Comparison of ENCODE assay signal across 23 mouse cellular contexts in genomic region chr14:15011408-15011807, GRCm38 (mm10).
"Had no signal": no experiment of that assay in that cellular context is flagged by ENCODE, and none has a peak within 500 bp of the region (broad histone marks: within the 10 kb centered on the region; RNA-seq: fewer than 3 reads in every experiment).

No protein-coding gene starts in this region.

- H3K27me3 ChIP-seq: intestine, embryonic 15.5 days; limb, embryonic 13.5 days; liver, embryonic 12.5 days; liver, embryonic 15.5 days; lung, embryonic 15.5 days; megakaryocyte, embryonic 14.5 days; midbrain, embryonic 12.5 days; neural tube, embryonic 12.5 days; neural tube, embryonic 15.5 days had no signal

- DNase-seq: kidney, adult 11 months; kidney, adult 9 months; kidney, postnatal 14 days; layer of hippocampus, adult 9-11 months; liver; lung, adult 18-20 months; lung, postnatal 10 days; lung, postnatal 36 days; right cerebral cortex, adult 18-20 months; right cerebral cortex, postnatal 14 days; right cerebral cortex, postnatal 4 days had no signal

- H3K4me2 ChIP-seq: intestine, embryonic 15.5 days; limb, embryonic 13.5 days; liver, embryonic 12.5 days; liver, embryonic 15.5 days; lung, embryonic 15.5 days; midbrain, embryonic 12.5 days; neural tube, embryonic 12.5 days; neural tube, embryonic 15.5 days had no signal

- H3K9me3 ChIP-seq: intestine, embryonic 15.5 days; limb, embryonic 10.5 days; limb, embryonic 13.5 days; liver, embryonic 12.5 days; liver, embryonic 15.5 days; lung, embryonic 15.5 days; midbrain, embryonic 12.5 days; neural tube, embryonic 12.5 days; neural tube, embryonic 15.5 days had no signal

- H3K4me3 ChIP-seq: intestine, embryonic 15.5 days; layer of hippocampus, adult 2 months; limb, embryonic 10.5 days; limb, embryonic 13.5 days; liver, embryonic 12.5 days; liver, embryonic 15.5 days; lung, embryonic 15.5 days; megakaryocyte, embryonic 14.5 days; midbrain, embryonic 12.5 days; neural tube, embryonic 12.5 days; neural tube, embryonic 15.5 days had no signal

- H3K4me1 ChIP-seq: intestine, embryonic 15.5 days; limb, embryonic 10.5 days; limb, embryonic 13.5 days; liver, embryonic 12.5 days; liver, embryonic 15.5 days; lung, embryonic 15.5 days; megakaryocyte, embryonic 14.5 days; midbrain, embryonic 12.5 days; neural tube, embryonic 12.5 days had no signal

- ATAC-seq: intestine, embryonic 15.5 days; liver, embryonic 12.5 days had no signal

- H3K27ac ChIP-seq: intestine, embryonic 15.5 days; layer of hippocampus, adult 2 months; limb, embryonic 10.5 days; limb, embryonic 13.5 days; liver, embryonic 12.5 days; liver, embryonic 15.5 days; lung, embryonic 15.5 days; midbrain, embryonic 12.5 days; neural tube, embryonic 12.5 days; neural tube, embryonic 15.5 days; stomach, postnatal 0 days had no signal

- H3K36me3 ChIP-seq: intestine, embryonic 15.5 days; limb, embryonic 10.5 days; limb, embryonic 13.5 days; liver, embryonic 12.5 days; liver, embryonic 15.5 days; lung, embryonic 15.5 days; midbrain, embryonic 12.5 days; neural tube, embryonic 12.5 days; neural tube, embryonic 15.5 days had no signal

- H3K9ac ChIP-seq: intestine, embryonic 15.5 days; limb, embryonic 13.5 days; liver, embryonic 12.5 days; liver, embryonic 15.5 days; lung, embryonic 15.5 days; midbrain, embryonic 12.5 days; neural tube, embryonic 12.5 days; neural tube, embryonic 15.5 days had no signal
